Mouse (Mus musculus) CH12.LX (cell line): ENCODE data around the gene Tekt4. TPM values are rescaled to one million over a fixed set of nuclear protein-coding genes. Genes with fewer than 3 reads are reported as not detected.

Experiments
- DNase-seq: peaks from one replicate; pipeline ENCODE4 v3.0.0-alpha.2; 2013; ENCODE audit errors: extremely low read depth
- H3K27ac ChIP-seq: 2 replicates; pipeline ENCODE4 v1.5.1; 2012; ENCODE audit warnings: low read depth, mild to moderate bottlenecking, control low read depth, moderate library complexity; ENCODE audit not compliant: insufficient read depth
- H3K27me3 ChIP-seq: replicated peaks from 2 replicates; pipeline ENCODE3; 2012; ENCODE audit warnings: inconsistent platforms
- H3K36me3 ChIP-seq, 2 experiments: replicated peaks in 1 of 2; 2 replicates each; pipeline versions ENCODE3 to v1.6.1; 2012; ENCODE audit warnings: inconsistent platforms in 1 of 2, low read length in 1 of 2, mild to moderate bottlenecking in 1 of 2, mixed read lengths in 1 of 2, moderate library complexity in 1 of 2; ENCODE audit not compliant: control insufficient read depth in 1 of 2, insufficient read depth in 1 of 2
- H3K4me1 ChIP-seq, 2 experiments: 2 replicates each; pipeline ENCODE4 v1.6.1; 2012; ENCODE audit warnings: inconsistent platforms in 1 of 2, moderate library complexity in 1 of 2; ENCODE audit not compliant: insufficient read depth in 2 of 2, control insufficient read depth in 1 of 2
- H3K4me2 ChIP-seq: 2 replicates; pipeline ENCODE4 v1.6.1; 2012; ENCODE audit warnings: low read depth, mild to moderate bottlenecking, control low read depth; ENCODE audit not compliant: poor library complexity, insufficient read depth, severe bottlenecking
- H3K4me3 ChIP-seq, 3 experiments: fragments of 150-350 bp in 1 of 3; sonication (generic) in 1 of 3; replicated peaks in 1 of 3; 2 replicates each; pipeline versions ENCODE3 to v1.5.1; 2011 to 2012; ENCODE audit warnings: low read depth in 2 of 3, low read length in 2 of 3, mild to moderate bottlenecking in 2 of 3, moderate library complexity in 2 of 3, control low read depth in 1 of 3, improper control_type of control experiment in 1 of 3, inconsistent platforms in 1 of 3, mixed read lengths in 1 of 3; ENCODE audit not compliant: poor library complexity in 1 of 3
- H3K79me2 ChIP-seq: replicated peaks from 2 replicates; pipeline ENCODE4 v1.6.1; 2012; ENCODE audit warnings: mild to moderate bottlenecking, moderate library complexity; ENCODE audit not compliant: control insufficient read depth, poor library complexity, insufficient read depth, severe bottlenecking; ENCODE audit errors: extremely low read depth
- H3K9ac ChIP-seq: 2 replicates; pipeline ENCODE4 v1.6.1; 2012; ENCODE audit warnings: low read depth, mild to moderate bottlenecking, control low read depth, moderate library complexity; ENCODE audit not compliant: insufficient read depth
- H3K9me3 ChIP-seq: replicated peaks from 2 replicates; pipeline ENCODE3; 2012; ENCODE audit warnings: low read length, inconsistent platforms, mixed read lengths
- BHLHE40 ChIP-seq: IDR thresholded peaks from 2 replicates; pipeline ENCODE4 v1.6.1; 2011; ENCODE audit warnings: mild to moderate bottlenecking, low read depth, low read length, improper control_type of control experiment
- CHD1 ChIP-seq: IDR thresholded peaks from 2 replicates; pipeline ENCODE4 v1.6.1; 2012; ENCODE audit warnings: low read depth, low read length, improper control_type of control experiment, inconsistent platforms
- CHD2 ChIP-seq: IDR thresholded peaks from 2 replicates; pipeline ENCODE4 v1.6.1; 2011; ENCODE audit warnings: low read length, improper control_type of control experiment
- CTCF ChIP-seq, 2 experiments: IDR thresholded peaks in 1 of 2; conservative IDR thresholded peaks in 1 of 2; 2 replicates each; pipeline ENCODE4 v1.5.1; 2011 to 2012; ENCODE audit warnings: low read depth in 2 of 2, low read length in 2 of 2, improper control_type of control experiment in 1 of 2, inconsistent platforms in 1 of 2, mild to moderate bottlenecking in 1 of 2, moderate library complexity in 1 of 2
- E2F4 ChIP-seq: IDR thresholded peaks from 2 replicates; pipeline ENCODE4 v1.6.1; 2011; ENCODE audit warnings: low read depth, low read length, improper control_type of control experiment; ENCODE audit not compliant: insufficient replicate concordance
- ELF1 ChIP-seq: IDR thresholded peaks from 2 replicates; pipeline ENCODE4 v1.6.1; 2014; ENCODE audit warnings: low read depth, mild to moderate bottlenecking, inconsistent platforms, low read length, improper control_type of control experiment
- IRF4 ChIP-seq: IDR thresholded peaks from 2 replicates; pipeline ENCODE4 v1.6.1; 2014; ENCODE audit warnings: low read depth, mild to moderate bottlenecking, inconsistent platforms, low read length, improper control_type of control experiment
- JUND ChIP-seq: conservative IDR thresholded peaks from 2 replicates; pipeline ENCODE4 v1.6.1; 2011; ENCODE audit warnings: low read depth, low read length, improper control_type of control experiment
- MAFK ChIP-seq: IDR thresholded peaks from 2 replicates; pipeline ENCODE4 v1.6.1; 2011; ENCODE audit warnings: low read length, improper control_type of control experiment; ENCODE audit not compliant: insufficient replicate concordance
- MAX ChIP-seq: IDR thresholded peaks from 2 replicates; pipeline ENCODE4 v1.6.1; 2011; ENCODE audit warnings: low read length, improper control_type of control experiment
- MEF2A ChIP-seq: IDR thresholded peaks from 2 replicates; pipeline ENCODE4 v1.6.1; 2014; ENCODE audit warnings: low read depth, mild to moderate bottlenecking, inconsistent platforms, low read length, improper control_type of control experiment, borderline replicate concordance
- MXI1 ChIP-seq: IDR thresholded peaks from 2 replicates; pipeline ENCODE4 v1.6.1; 2011; ENCODE audit warnings: mild to moderate bottlenecking, low read depth, low read length, improper control_type of control experiment
- PAX5 ChIP-seq: IDR thresholded peaks from 2 replicates; pipeline ENCODE4 v1.6.1; 2012; ENCODE audit warnings: low read length, inconsistent platforms, mixed read lengths
- POLR2A ChIP-seq: IDR thresholded peaks from 2 replicates; pipeline ENCODE4 v1.6.1; 2011; ENCODE audit warnings: low read depth, mild to moderate bottlenecking, improper control_type of control experiment, low read length
- RCOR1 ChIP-seq: conservative IDR thresholded peaks from 2 replicates; pipeline ENCODE4 v1.6.1; 2012; ENCODE audit warnings: low read depth, mild to moderate bottlenecking, inconsistent platforms, low read length, improper control_type of control experiment
- SIN3A ChIP-seq: IDR thresholded peaks from 2 replicates; pipeline ENCODE4 v1.6.1; 2012; ENCODE audit warnings: low read length, improper control_type of control experiment, inconsistent platforms
- TCF12 ChIP-seq: IDR thresholded peaks from 2 replicates; pipeline ENCODE4 v1.6.1; 2014; ENCODE audit warnings: low read depth, mild to moderate bottlenecking, inconsistent platforms, low read length, improper control_type of control experiment
- UBTF ChIP-seq: IDR thresholded peaks from 2 replicates; pipeline ENCODE4 v1.6.1; 2012; ENCODE audit warnings: low read depth, mild to moderate bottlenecking, inconsistent platforms, low read length, improper control_type of control experiment, moderate library complexity
- ZC3H11A ChIP-seq: IDR thresholded peaks from 2 replicates; pipeline ENCODE4 v1.6.1; 2012; ENCODE audit warnings: low read depth, mild to moderate bottlenecking, inconsistent platforms, low read length, improper control_type of control experiment
- ZKSCAN1 ChIP-seq: IDR thresholded peaks from 2 replicates; pipeline ENCODE4 v1.6.1; 2012; ENCODE audit warnings: low read depth, inconsistent platforms, low read length, improper control_type of control experiment, borderline replicate concordance
- ZNF384 ChIP-seq: IDR thresholded peaks from 2 replicates; pipeline ENCODE4 v1.6.1; 2012; ENCODE audit warnings: low read depth, low read length, improper control_type of control experiment, inconsistent platforms
- dilution Hi-C: fragments of 300-500 bp; cut with MboI; formaldehyde crosslinking; loops from 2 replicates; pipeline ENCODE4 v1.14.3; 2020; ENCODE audit warnings: low sequenced_read_pairs; ENCODE audit not compliant: extremely low pct_unique_long_range_greater_than_20kb, extremely low pct_ligation_motif_present
- in situ Hi-C: fragments of 300-500 bp; cut with MboI; formaldehyde crosslinking; loops from 3 replicates; pipeline ENCODE4 v1.14.3; 2019; ENCODE audit warnings: low sequenced_read_pairs, low pct_ligation_motif_present, low pct_unique_long_range_greater_than_20kb, mixed read lengths
- polyA plus RNA-seq: library from polyadenylated mRNA; unstranded; fragments of >175 nt; gene quantifications from 2 replicates; pipeline ENCODE4 v1.2.1, GENCODE M21; 2012; ENCODE audit warnings: low read depth; ENCODE audit not compliant: insufficient read length
- total RNA-seq, 2 experiments: library from RNA; depleted of rRNA; stranded (reverse); fragments of 300-350 nt in 1 of 2; fragments of >200 nt in 1 of 2; gene quantifications; 2 replicates each; pipeline ENCODE4 v1.2.3; 2012 to 2014

Gene Tekt4
- total and polyA plus RNA-seq, 3 experiments, result not detected

GRCm38 (mm10) chr17:25420998-25421397 is 33.4 kb upstream of the Tekt4 start:
- Histone ChIP-seq H3K4me2 (no peak overlapping the region), H3K27me3 (peaks cover 86% of the 10 kb centered on the region), H3K4me1 (no peaks in the 10 kb centered on the region), H3K27ac (no peak overlapping the region), H3K4me3 (no peak overlapping the region), H3K79me2 (no peaks in the 10 kb centered on the region), H3K9me3 (no peaks in the 10 kb centered on the region), H3K9ac (no peak overlapping the region), H3K36me3 (no peaks in the 10 kb centered on the region)
- in situ Hi-C loops, result no loop called here
- dilution Hi-C loops, result no loop called here
- no peak for DNase-seq
- TF ChIP-seq IRF4 (no peak), MEF2A (no peak), TCF12 (no peak), ELF1 (no peak), E2F4 (no peak), MXI1 (no peak), ZC3H11A (no peak), POLR2A (no peak), RCOR1 (no peak), ZKSCAN1 (no peak), UBTF (no peak), JUND (no peak), SIN3A (no peak), CHD1 (no peak)

DNA sequence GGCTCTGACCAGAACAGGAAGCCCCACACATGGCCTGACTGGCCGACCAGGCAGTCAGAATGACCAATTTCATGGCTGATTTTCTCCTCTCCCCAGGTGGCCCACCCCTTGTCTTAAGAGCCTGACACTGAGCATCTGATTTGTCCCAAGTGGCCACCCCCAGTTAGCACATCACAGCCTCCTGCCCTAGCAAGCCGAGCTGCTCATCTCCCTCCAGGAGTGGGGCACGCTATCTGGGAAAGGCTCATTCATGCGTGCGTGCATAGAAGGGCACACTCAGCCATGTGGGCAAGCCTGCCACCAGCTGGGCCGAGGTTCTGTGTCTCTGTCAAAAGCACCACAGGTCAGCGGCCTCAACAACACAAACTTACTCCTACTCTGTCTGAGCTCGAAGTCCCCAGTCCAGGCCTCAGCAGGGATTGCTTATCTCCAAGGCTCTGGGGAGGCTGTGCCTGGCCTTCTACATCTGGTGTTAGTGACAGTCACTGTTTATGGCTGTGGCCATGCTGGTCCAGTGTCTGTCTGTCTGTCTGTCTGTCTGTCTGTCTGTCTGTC is 29.8 kb upstream of the Tekt4 start:
- in situ Hi-C loops, result no loop called here
- TF ChIP-seq CHD2, result no peak
- no peak for TF ChIP-seq MXI1
- no peak for TF ChIP-seq ZKSCAN1
- no peak for TF ChIP-seq SIN3A
- TF ChIP-seq ZNF384, result no peak
- no peak for TF ChIP-seq MAX
- TF ChIP-seq PAX5, result no peak
- no peak for TF ChIP-seq JUND
- no peak for TF ChIP-seq MAFK
- TF ChIP-seq CTCF (conservative IDR thresholded peaks at IDR 0.05 in 1 of 2, IDR thresholded peaks at IDR 0.05 in 1 of 2; ENCODE audit: low read depth in 2 of 2, low read length in 2 of 2), result no peak
- no peak for TF ChIP-seq BHLHE40
- no peak for TF ChIP-seq ZC3H11A
- Histone ChIP-seq H3K79me2 (no peaks in the 10 kb centered on the region), H3K36me3 (no peaks in the 10 kb centered on the region), H3K27me3 (peaks cover 92% of the 10 kb centered on the region), H3K9ac (no peak overlapping the region), H3K4me3 (no peak overlapping the region), H3K4me1 (peaks cover 3 to 8% of the 10 kb centered on the region in 2 experiments), H3K9me3 (no peaks in the 10 kb centered on the region), H3K27ac (no peak overlapping the region), H3K4me2 (no peak overlapping the region)
- dilution Hi-C loops, result no loop called here
- DNase-seq, result no peak
